Mouse (Mus musculus) liver, embryonic 13.5 days (tissue): ENCODE data around the gene 4933427D14Rik. TPM values are rescaled to one million over a fixed set of nuclear protein-coding genes. Genes with fewer than 3 reads are reported as not detected.

ENCODE experiments used
- ATAC-seq: fragments of 200-750 bp; cut with Nextera tagmentation; 2 replicates; pipeline ENCODE4 v1.8.0; 2017; ENCODE audit warnings: low read depth, mild to moderate bottlenecking, moderate number of reproducible peaks, moderate library complexity
- DNase-seq: peaks from one replicate; pipeline ENCODE4 v3.0.0; 2022
- H3K27ac ChIP-seq: fragments of 300-500 bp; sonication (generic); 2 replicates; pipeline ENCODE4 v1.5.1; 2015; ENCODE audit warnings: moderate library complexity, mild to moderate bottlenecking, inconsistent platforms
- H3K27me3 ChIP-seq: fragments of 300-500 bp; sonication (generic); 2 replicates; pipeline ENCODE4 v1.6.1; 2015; ENCODE audit warnings: mild to moderate bottlenecking, inconsistent platforms
- H3K36me3 ChIP-seq: fragments of 300-500 bp; sonication (generic); 2 replicates; pipeline ENCODE4 v1.6.1; 2015; ENCODE audit warnings: mild to moderate bottlenecking, inconsistent platforms
- H3K4me1 ChIP-seq: fragments of 300-500 bp; sonication (generic); replicated peaks from 2 replicates; pipeline ENCODE4 v1.6.1; 2015; ENCODE audit warnings: inconsistent platforms
- H3K4me2 ChIP-seq: fragments of 300-500 bp; sonication (generic); 2 replicates; pipeline ENCODE4 v1.6.1; 2015; ENCODE audit warnings: inconsistent platforms, mild to moderate bottlenecking, moderate library complexity
- H3K4me3 ChIP-seq: fragments of 300-500 bp; sonication (generic); replicated peaks from 2 replicates; pipeline ENCODE4 v1.5.1; 2015; ENCODE audit warnings: mild to moderate bottlenecking, inconsistent platforms
- H3K9ac ChIP-seq: fragments of 300-500 bp; sonication (generic); 2 replicates; pipeline ENCODE4 v1.6.1; 2015; ENCODE audit warnings: mild to moderate bottlenecking, inconsistent platforms
- H3K9me3 ChIP-seq: fragments of 300-500 bp; sonication (generic); replicated peaks from 2 replicates; pipeline ENCODE4 v1.6.1; 2016; ENCODE audit warnings: inconsistent platforms
- WGBS: fragments of 180-500 bp; shearing (Covaris S2); methylation state at CpG from one replicate; pipeline ENCODE4 v1.1.7; 2015; ENCODE audit not compliant: insufficient replicate concordance; 5-methylcytosine and 5-hydroxymethylcytosine counted together
- polyA plus RNA-seq: library from polyadenylated mRNA; unstranded; fragments of >200 nt; fragmentation: Nextera tagmentation; extraction: Ambion mirVana; gene quantifications from 2 replicates; pipeline ENCODE4 v1.2.1, GENCODE M21; 2015

Gene 4933427D14Rik
- polyA plus RNA-seq, 1 experiment from 2014 or later = 4.9 TPM

- ATAC-seq (no peak), DNase-seq (no peak)
- H3K27me3 ChIP-seq = peaks cover 74% of the 10 kb centered on the region
- H3K4me1 ChIP-seq = 0 out of 2 replicates have a peak, but pooled peaks cover 4% of the 10 kb centered on the region
- 27% methylated on average over 11 of the region's 11 CpGs for WGBS
- H3K9me3 ChIP-seq = no peaks in the 10 kb centered on the region
- no peaks in the 10 kb centered on the region for H3K36me3 ChIP-seq
- peak overlapping the region; percentile 65 for H3K4me2 ChIP-seq
- H3K9ac ChIP-seq = no peak overlapping the region
- no peak overlapping the region for H3K4me3 ChIP-seq
- no peak overlapping the region for H3K27ac ChIP-seq
These were observed 70.9 kb downstream of the 4933427D14Rik start for GRCm38 (mm10) chr11:72136231-72136982.

DNA sequence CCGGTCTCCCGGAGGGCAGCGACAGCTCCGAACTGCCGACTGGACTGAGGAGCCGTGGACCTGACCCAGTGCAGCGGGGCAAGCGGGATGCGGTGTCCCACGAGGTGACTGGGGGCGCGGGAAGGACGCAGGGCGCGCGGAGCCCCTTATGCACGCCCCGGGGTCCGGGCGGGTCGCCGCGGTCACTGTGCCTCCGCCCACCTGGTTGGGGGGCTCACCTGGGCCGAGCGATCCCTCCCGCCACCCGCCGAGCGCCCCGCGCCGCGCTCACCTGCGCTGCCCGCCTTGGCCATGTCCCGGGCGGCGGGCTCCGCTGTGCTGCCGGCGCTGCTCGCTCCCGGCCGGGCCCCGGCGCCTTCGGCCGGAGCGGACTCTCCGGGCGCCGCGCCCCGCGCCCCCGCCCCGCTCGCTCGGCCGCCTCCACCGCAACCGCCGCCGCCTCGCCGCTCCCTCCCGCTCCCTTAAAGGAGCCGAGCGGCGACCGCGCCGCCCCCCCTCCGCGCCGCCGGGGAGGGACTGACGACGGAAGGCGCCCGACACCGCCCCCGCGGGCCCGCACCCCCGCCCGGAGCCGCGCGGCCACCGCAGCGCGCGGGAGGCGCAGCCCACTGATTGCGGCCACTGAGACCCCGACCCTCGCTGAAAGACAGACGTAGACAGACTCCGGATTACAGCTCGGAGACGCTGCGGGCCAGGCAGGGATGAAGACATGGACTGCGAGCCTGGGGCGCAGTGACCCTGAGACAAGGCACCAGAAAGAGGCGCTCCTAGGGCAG lies 71.7 kb downstream of the 4933427D14Rik start, which contains the start of gene Pitpnm3:
Gene Pitpnm3, minus strand, starts transcription at position 396 of the 776 bp plus-strand sequence.
- H3K4me1 ChIP-seq = 0 out of 2 replicates have a peak, but pooled peaks cover 3% of the 10 kb centered on the region
- peaks cover 77% of the 10 kb centered on the region for H3K27me3 ChIP-seq
- no peaks in the 10 kb centered on the region for H3K9me3 ChIP-seq
- no peak within 1 kb of the TSS for H3K27ac ChIP-seq
- no peak for DNase-seq
- H3K4me3 ChIP-seq = peak within 1 kb of the TSS; percentile 48
- WGBS = 2% methylated on average over 92 of the region's 107 CpGs
- H3K4me2 ChIP-seq = peak within 1 kb of the TSS; percentile 65
- no peak for ATAC-seq
- H3K9ac ChIP-seq = no peak within 1 kb of the TSS
- H3K36me3 ChIP-seq = no peaks in the 10 kb centered on the region

DNA sequence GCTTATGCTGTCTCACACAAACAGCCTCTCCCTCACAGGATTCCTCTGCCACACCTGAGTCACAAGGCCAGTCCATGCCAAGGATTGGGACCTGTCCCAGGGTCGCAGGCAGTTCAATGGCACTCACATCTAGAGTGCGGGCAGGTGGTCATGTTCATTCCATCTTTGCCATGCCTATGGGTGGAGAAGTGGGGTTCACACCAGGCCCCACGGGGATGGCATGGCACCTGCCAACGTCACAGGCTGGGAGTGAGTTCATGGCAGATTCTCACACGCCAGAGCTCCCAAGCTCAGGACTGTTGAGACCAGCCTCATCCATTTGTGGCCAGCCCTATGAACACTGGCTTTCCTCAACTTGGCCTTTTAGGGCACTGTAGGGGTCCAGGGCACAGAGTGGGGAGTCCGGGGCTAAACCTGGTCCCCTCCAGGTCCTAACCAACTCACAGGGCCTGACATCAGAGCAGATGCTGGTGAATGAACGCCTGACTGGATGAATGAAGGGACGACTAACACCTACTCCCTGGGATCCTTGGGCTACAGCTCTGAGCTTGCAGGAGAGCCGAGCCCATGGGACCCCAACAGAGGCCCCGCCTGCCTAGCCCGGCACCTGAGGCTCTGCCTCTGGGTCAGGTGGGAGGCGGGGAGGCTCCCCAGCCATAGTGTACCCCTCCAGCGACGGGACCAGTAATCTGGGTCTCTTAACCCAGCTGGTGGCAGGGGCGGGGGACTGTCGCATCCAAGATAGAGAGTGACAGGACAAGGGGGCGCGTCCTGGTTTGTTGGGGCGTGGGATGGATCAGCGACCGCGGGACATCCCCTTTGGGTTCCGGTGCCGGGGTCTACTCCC lies 72.5 kb downstream of the 4933427D14Rik start:
- H3K4me1 ChIP-seq = no peaks in the 10 kb centered on the region
- H3K4me2 ChIP-seq = peak overlapping the region; percentile 65
- no peak overlapping the region for H3K9ac ChIP-seq
- H3K27me3 ChIP-seq = peaks cover 79% of the 10 kb centered on the region
- WGBS = 16% methylated on average over 24 of the region's 24 CpGs
- no peak for ATAC-seq
- no peaks in the 10 kb centered on the region for H3K36me3 ChIP-seq
- H3K4me3 ChIP-seq = peak overlapping the region; percentile 48
- H3K27ac ChIP-seq = no peak overlapping the region
- H3K9me3 ChIP-seq = no peaks in the 10 kb centered on the region
- no peak for DNase-seq

DNA sequence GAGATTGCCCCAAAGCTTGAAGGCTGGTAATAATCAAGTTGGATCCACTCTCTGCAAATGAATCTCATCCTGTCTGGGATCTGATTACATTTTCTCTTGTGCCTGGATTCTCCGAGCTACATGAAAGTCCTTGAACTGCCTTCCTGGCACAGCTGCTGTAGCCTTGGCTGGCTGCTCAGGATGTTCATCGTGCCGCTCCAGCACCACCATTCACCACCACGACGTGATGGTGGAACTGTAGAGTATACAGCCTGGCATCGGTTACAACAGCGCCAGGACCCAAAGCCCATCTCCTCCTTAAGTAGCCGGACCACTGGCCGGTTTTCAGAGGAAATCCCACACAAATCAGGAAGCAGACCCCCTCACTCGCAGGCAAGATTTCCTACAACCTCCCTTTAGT lies 74.2 kb downstream of the 4933427D14Rik start:
- no peak overlapping the region for H3K4me2 ChIP-seq
- no peak overlapping the region for H3K27ac ChIP-seq
- no peak overlapping the region for H3K9ac ChIP-seq
- no peak overlapping the region for H3K4me3 ChIP-seq
- ATAC-seq (no peak), DNase-seq (no peak)
- H3K9me3 ChIP-seq = no peaks in the 10 kb centered on the region
- WGBS = 53% methylated on average over 10 of the region's 10 CpGs
- H3K27me3 ChIP-seq = peaks cover 80% of the 10 kb centered on the region
- H3K36me3 ChIP-seq = no peaks in the 10 kb centered on the region
- no peaks in the 10 kb centered on the region for H3K4me1 ChIP-seq

- no peak for ATAC-seq
- no peak overlapping the region for H3K9ac ChIP-seq
- H3K27me3 ChIP-seq = peaks cover 71% of the 10 kb centered on the region
- H3K36me3 ChIP-seq = no peaks in the 10 kb centered on the region
- no peak overlapping the region for H3K4me3 ChIP-seq
- no peaks in the 10 kb centered on the region for H3K4me1 ChIP-seq
- no peak overlapping the region for H3K27ac ChIP-seq
- WGBS = 7% methylated on average over 3 of the region's 3 CpGs
- DNase-seq = no peak
- H3K4me2 ChIP-seq = no peak overlapping the region
- no peaks in the 10 kb centered on the region for H3K9me3 ChIP-seq
These were observed 75.0 kb downstream of the 4933427D14Rik start for GRCm38 (mm10) chr11:72132266-72132665.

DNA sequence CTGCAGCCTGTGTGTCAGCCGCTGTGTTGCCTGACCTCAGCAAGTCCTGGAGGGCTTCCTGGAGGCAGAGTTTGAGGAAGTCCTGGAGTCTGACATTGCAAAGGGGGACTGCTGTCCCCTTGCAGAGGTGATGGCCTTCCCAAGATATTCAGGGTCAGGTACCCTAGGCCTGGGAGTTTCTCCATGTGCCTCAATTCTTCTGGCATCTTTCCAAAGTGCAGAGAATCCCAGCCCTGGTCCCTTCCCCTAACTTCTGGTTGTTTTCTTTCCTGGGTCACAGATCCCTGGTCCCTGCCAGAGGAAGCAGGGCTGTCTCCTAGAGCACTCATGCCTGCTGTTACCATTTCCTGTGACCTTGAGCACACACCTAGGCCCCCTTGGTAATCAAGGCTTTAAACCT lies 75.6 kb downstream of the 4933427D14Rik start:
- H3K27ac ChIP-seq = no peak overlapping the region
- WGBS = 62% methylated on average over 1 of the region's 1 CpGs
- no peak overlapping the region for H3K9ac ChIP-seq
- peaks cover 66% of the 10 kb centered on the region for H3K27me3 ChIP-seq
- H3K36me3 ChIP-seq = no peaks in the 10 kb centered on the region
- H3K4me2 ChIP-seq = no peak overlapping the region
- H3K4me3 ChIP-seq = no peak overlapping the region
- DNase-seq = no peak
- no peak for ATAC-seq
- H3K4me1 ChIP-seq = no peaks in the 10 kb centered on the region
- H3K9me3 ChIP-seq = no peaks in the 10 kb centered on the region

DNA sequence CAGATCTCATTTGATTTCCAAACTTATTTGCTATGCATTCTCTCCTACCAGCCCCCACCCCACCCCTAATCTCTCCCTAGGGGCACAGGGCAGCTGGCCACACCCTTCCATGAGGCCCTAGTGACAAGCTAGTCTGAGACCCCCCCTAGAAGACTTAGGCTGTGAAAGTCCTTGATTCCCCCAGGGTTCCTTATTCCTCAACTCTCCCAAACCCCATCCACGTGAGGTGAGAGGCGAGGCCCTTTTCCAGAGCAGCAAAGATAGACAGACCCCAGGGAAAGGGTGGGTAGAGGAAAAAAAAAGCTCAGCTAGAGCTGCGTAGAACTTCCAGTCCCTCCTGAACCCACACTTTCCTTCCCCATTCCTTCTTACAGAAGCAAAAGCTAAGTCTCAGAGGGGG lies 76.4 kb downstream of the 4933427D14Rik start:
- no peaks in the 10 kb centered on the region for H3K36me3 ChIP-seq
- H3K4me3 ChIP-seq = no peak overlapping the region
- DNase-seq (no peak), ATAC-seq (no peak)
- H3K27ac ChIP-seq = no peak overlapping the region
- no peaks in the 10 kb centered on the region for H3K9me3 ChIP-seq
- H3K4me1 ChIP-seq = no peaks in the 10 kb centered on the region
- H3K4me2 ChIP-seq = no peak overlapping the region
- no peak overlapping the region for H3K9ac ChIP-seq
- peaks cover 58% of the 10 kb centered on the region for H3K27me3 ChIP-seq
- 32% methylated on average over 3 of the region's 3 CpGs for WGBS

DNA sequence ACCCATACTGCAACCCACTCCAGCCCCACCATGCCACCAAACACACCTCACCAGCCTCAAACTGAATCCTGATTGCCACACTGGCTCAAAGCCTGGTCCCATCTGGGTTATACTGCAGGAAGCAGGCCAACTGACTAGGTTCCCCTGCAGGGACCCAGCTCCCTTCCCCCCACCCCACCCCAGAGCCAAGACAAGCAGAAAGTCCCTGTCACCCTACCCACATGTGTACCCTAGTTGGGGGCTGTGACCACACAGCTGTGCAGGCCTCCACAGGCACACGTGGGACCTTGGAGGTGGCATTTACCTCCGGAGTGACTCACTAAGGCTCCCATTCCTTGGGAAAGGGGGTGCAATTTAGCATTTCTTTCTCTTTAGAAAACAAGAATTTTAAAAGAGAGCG lies 76.8 kb downstream of the 4933427D14Rik start:
- no peak for DNase-seq
- peak overlapping the region; percentile 13 for H3K4me2 ChIP-seq
- 52% methylated on average over 3 of the region's 3 CpGs for WGBS

GRCm38 (mm10) chr11:72130021-72130420 lies 77.2 kb downstream of the 4933427D14Rik start:
- peaks cover 49% of the 10 kb centered on the region for H3K27me3 ChIP-seq
- DNase-seq (no peak), ATAC-seq (no peak)
- H3K27ac ChIP-seq = no peak overlapping the region
- no peak overlapping the region for H3K9ac ChIP-seq
- H3K36me3 ChIP-seq = no peaks in the 10 kb centered on the region
- H3K4me3 ChIP-seq = no peak overlapping the region
- no peaks in the 10 kb centered on the region for H3K9me3 ChIP-seq
- peak overlapping the region; percentile 13 for H3K4me2 ChIP-seq
- H3K4me1 ChIP-seq = no peaks in the 10 kb centered on the region
- 18% methylated on average over 11 of the region's 11 CpGs for WGBS

More for the DNA sequence above, 76.8 kb downstream of the 4933427D14Rik start:
- H3K4me1 ChIP-seq = no peaks in the 10 kb centered on the region
- no peaks in the 10 kb centered on the region for H3K36me3 ChIP-seq
- H3K27me3 ChIP-seq = peaks cover 54% of the 10 kb centered on the region
- no peak overlapping the region for H3K27ac ChIP-seq
- H3K4me3 ChIP-seq = no peak overlapping the region
- H3K9ac ChIP-seq = no peak overlapping the region
- H3K9me3 ChIP-seq = no peaks in the 10 kb centered on the region
- ATAC-seq = no peak

DNA sequence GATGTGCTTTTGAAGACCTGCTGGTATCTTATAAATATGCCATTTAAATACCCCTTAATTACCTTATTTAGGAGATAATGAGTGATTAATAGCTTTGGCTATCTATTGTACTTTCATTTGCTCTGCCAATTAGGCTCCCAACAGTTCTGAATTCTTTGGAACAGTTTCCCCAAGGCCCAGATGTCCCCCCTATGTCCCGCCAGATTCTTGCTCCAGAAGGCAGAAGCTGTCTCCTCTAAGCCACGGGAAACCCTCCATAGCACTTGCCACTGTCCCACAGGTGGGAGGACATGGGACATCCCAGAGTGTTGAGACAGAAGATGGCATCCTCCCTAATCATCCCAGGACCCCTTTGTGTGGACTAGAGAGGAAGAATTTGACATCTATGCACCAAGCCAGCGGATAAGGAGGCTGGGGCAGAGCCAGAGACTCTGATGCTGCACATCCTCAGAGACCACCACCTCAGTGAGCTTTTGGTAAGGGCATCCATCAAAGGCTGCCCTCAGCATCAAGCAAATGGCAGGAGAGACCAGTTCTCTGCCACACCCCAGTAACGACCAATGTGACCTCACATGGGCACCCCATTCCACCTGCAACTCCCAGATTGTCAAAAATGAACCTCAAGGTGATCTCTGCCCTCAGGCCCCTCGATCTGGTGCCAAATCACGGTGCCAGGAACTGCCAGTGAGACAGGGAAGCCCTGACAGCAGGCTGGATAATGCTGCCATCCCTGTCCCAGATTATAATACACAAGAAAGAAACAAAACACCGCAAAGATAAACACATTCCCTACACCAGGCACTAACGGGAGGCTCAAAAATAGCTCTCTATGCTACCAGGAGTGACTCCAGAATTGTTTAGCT lies 78.0 kb downstream of the 4933427D14Rik start:
- Histone ChIP-seq H3K4me2 (no peak overlapping the region), H3K4me3 (no peak overlapping the region), H3K9ac (no peak overlapping the region), H3K27me3 (peaks cover 41% of the 10 kb centered on the region), H3K36me3 (no peaks in the 10 kb centered on the region), H3K27ac (no peak overlapping the region), H3K4me1 (no peaks in the 10 kb centered on the region), H3K9me3 (no peaks in the 10 kb centered on the region)
- WGBS = 45% methylated on average over 8 of the region's 8 CpGs
- ATAC-seq (no peak), DNase-seq (no peak)
